Mouse (Mus musculus) kidney, postnatal 0 days (tissue): Measurements from ENCODE around the gene Tph1. TPM values are rescaled to one million over a fixed set of nuclear protein-coding genes. Genes with fewer than 3 reads are reported as not detected.

Source experiments
- ATAC-seq: fragments of 200-750 bp; cut with Nextera tagmentation; replicated peaks from 2 replicates; pipeline ENCODE4 v1.8.0; 2017; ENCODE audit warnings: low read depth, moderate number of reproducible peaks, moderate TSS enrichment, moderate library complexity; ENCODE audit not compliant: low FRiP score
- DNase-seq: peaks from one replicate; pipeline ENCODE4 v3.0.0-alpha.2; 2016; ENCODE audit warnings: low spot score
- H3K27ac ChIP-seq: fragments of 300-500 bp; sonication (generic); 2 replicates; pipeline ENCODE4 v1.5.1; 2014; ENCODE audit warnings: mild to moderate bottlenecking
- H3K27me3 ChIP-seq: fragments of 300-500 bp; sonication (generic); 2 replicates; pipeline ENCODE4 v1.6.1; 2014; ENCODE audit warnings: low read length, mixed read lengths; ENCODE audit not compliant: insufficient read depth
- H3K36me3 ChIP-seq: fragments of 300-500 bp; sonication (generic); 2 replicates; pipeline ENCODE4 v1.6.1; 2014; ENCODE audit warnings: low read length, mixed read lengths; ENCODE audit not compliant: insufficient read depth
- H3K4me1 ChIP-seq: fragments of 300-500 bp; sonication (generic); replicated peaks from 2 replicates; pipeline ENCODE4 v1.6.1; 2014; ENCODE audit warnings: antibody characterized with exemption, low read length, mixed read lengths; ENCODE audit not compliant: insufficient read depth
- H3K4me2 ChIP-seq: fragments of 300-500 bp; sonication (generic); 2 replicates; pipeline ENCODE4 v1.6.1; 2014; ENCODE audit warnings: mild to moderate bottlenecking, low read length, moderate library complexity, mixed read lengths
- H3K4me3 ChIP-seq: fragments of 300-500 bp; sonication (generic); replicated peaks from 2 replicates; pipeline ENCODE4 v1.5.1; 2014; ENCODE audit warnings: low read depth, low read length
- H3K9ac ChIP-seq: fragments of 300-500 bp; sonication (generic); 2 replicates; pipeline ENCODE4 v1.6.1; 2014; ENCODE audit warnings: low read depth, low read length
- H3K9me3 ChIP-seq: fragments of 300-500 bp; sonication (generic); replicated peaks from 2 replicates; pipeline ENCODE4 v1.6.1; 2016; ENCODE audit warnings: low read length, inconsistent platforms, mixed read lengths
- CTCF ChIP-seq: IDR thresholded peaks from 2 replicates; pipeline ENCODE4 v1.5.1; 2016; ENCODE audit warnings: antibody characterized with exemption, low read depth, mild to moderate bottlenecking, moderate library complexity
- WGBS: fragments of 180-500 bp; shearing (Covaris S2); extraction: QIAGEN DNeasy Blood & Tissue Kit; methylation state at CpG from one replicate; pipeline ENCODE4 v1.1.7; 2014; 5-methylcytosine and 5-hydroxymethylcytosine counted together
- polyA plus RNA-seq: library from polyadenylated mRNA; unstranded; fragments of >200 nt; fragmentation: Nextera tagmentation; extraction: Ambion mirVana; gene quantifications from 2 replicates; pipeline ENCODE4 v1.2.1, GENCODE M21; 2015

Gene Tph1
- polyA plus RNA-seq: 1.3 and 2.2 TPM in 2 replicates

DNA sequence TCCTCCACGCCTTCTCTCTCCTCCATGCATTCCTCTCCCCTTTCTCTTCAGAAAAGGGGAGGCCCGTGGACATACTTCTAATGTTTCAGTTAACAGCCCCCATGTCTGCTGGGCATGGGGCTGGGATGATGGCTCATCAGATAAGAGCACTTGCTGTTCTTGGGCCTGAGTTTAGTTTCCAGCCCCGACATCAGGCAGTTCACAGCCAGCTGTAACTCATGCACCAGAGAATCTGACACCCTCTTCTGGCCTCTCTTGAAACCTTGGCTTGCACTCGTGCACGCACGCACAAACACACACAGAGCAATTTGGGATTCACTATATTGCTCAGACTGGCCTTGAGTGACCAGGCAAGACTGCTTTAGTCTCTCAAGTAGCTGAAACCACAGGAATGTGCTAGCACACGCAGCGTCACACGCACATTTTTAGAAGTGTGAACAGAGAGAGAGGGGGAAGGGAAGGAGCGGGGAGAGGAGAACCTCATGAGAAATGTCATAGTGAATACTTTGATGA is at the start of gene Tph1:
Tph1 (minus strand) TSS at position 378 of the 513 bp plus-strand sequence.
- no peak for TF ChIP-seq CTCF
- H3K9me3 ChIP-seq: no peaks in the 10 kb centered on the region
- DNase-seq (peak; percentile 59), ATAC-seq (0 out of 2 replicates have a peak, but pooled peaks have one; percentile 40)
- H3K4me2 ChIP-seq: no peak within 1 kb of the TSS
- H3K27ac ChIP-seq: no peak within 1 kb of the TSS
- H3K4me1 ChIP-seq: 0 out of 2 replicates have a peak, but pooled peaks cover 3% of the 10 kb centered on the region
- no peak within 1 kb of the TSS for H3K4me3 ChIP-seq
- H3K36me3 ChIP-seq: no peaks in the 10 kb centered on the region
- H3K9ac ChIP-seq: no peak within 1 kb of the TSS
- H3K27me3 ChIP-seq: no peaks in the 10 kb centered on the region
- 24% methylated on average over 10 of the region's 10 CpGs for WGBS

DNA sequence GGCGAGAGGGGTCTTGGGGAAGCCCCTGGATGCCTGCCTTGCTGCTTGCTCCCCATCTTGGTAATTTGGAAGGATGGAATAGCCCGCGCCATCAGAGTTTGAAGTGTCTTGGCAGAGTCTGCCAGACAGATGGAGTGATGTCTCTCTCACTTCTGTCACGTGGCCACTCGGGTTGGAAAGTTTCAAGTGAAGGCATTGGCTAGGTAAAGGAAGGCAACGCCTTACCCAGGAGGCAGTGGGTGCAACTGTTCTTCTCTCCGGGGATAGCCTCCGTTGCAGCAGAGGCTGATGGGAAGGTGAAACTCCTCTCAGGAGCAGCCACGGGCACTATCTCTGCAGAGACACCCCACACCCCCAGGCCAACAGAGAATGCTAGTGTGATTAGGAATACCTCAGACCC is 48.1 kb upstream of the Tph1 start:
- H3K4me2 ChIP-seq: no peak overlapping the region
- no peak overlapping the region for H3K4me3 ChIP-seq
- no peaks in the 10 kb centered on the region for H3K36me3 ChIP-seq
- H3K9me3 ChIP-seq: no peaks in the 10 kb centered on the region
- ATAC-seq (no peak), DNase-seq (no peak)
- H3K27me3 ChIP-seq: no peaks in the 10 kb centered on the region
- no peak overlapping the region for H3K9ac ChIP-seq
- no peak overlapping the region for H3K27ac ChIP-seq
- 84% methylated on average over 9 of the region's 9 CpGs for WGBS
- H3K4me1 ChIP-seq: no peaks in the 10 kb centered on the region
- TF ChIP-seq CTCF: no peak

DNA sequence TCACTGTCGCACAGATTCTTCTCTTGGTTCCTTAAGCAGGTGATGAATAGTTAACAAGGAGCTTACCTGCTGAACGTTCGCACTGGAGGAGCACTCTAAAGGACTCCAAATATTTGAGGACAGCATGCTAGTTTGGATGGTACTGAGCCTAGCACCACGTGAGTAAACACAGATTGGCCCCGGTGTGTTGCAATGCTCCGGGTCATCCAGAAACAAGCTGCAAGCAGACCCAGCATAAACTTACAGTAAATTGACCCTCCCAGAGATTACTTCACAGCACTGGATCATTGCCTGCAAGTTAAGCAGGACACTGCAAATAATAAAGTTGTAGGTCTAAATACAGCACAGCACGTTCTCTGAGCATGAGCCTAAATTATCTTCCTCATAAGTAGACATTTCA is 47.2 kb upstream of the Tph1 start:
- TF ChIP-seq CTCF: no peak
- H3K27ac ChIP-seq: no peak overlapping the region
- H3K36me3 ChIP-seq: no peaks in the 10 kb centered on the region
- H3K27me3 ChIP-seq: no peaks in the 10 kb centered on the region
- H3K4me2 ChIP-seq: no peak overlapping the region
- 70% methylated on average over 7 of the region's 7 CpGs for WGBS
- no peak overlapping the region for H3K4me3 ChIP-seq
- DNase-seq: no peak
- no peak overlapping the region for H3K9ac ChIP-seq
- H3K4me1 ChIP-seq: no peaks in the 10 kb centered on the region
- no peak for ATAC-seq
- no peaks in the 10 kb centered on the region for H3K9me3 ChIP-seq

DNA sequence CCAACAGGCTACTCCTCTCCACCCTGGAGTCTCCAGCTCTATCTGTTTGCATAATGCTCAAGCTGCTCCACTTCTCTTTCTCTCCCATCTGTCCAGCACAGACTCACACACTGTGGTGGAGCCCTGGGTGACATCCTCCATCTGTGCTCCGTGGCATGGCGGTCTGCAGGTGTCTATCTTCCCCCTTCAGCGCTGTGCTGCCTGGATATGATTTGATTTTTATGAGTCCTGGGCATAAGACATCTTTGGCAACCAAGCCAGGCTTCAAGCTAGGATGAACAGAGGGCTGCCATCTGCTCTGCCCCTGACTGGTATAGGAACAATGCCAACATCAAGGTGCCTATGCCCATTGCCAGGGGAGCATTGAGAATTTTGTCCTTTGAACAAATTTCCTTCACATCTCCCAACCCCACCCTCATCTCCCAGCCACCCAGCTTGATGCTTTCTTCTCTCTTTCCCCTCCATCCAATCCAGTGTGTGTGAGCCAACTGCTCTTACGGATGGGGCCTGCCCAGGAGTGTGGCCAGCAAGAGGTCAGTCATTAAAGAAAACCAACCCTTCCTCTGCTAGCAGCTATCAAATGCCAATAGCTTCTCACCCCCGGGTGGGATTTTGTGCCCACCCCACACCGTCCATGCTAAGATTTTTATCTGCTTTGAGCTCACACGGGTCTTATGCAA is 46.4 kb upstream of the Tph1 start:
- Histone ChIP-seq H3K4me1 (no peaks in the 10 kb centered on the region), H3K27ac (no peak overlapping the region), H3K36me3 (no peaks in the 10 kb centered on the region), H3K27me3 (no peaks in the 10 kb centered on the region), H3K4me3 (no peak overlapping the region), H3K4me2 (no peak overlapping the region), H3K9me3 (no peaks in the 10 kb centered on the region), H3K9ac (no peak overlapping the region)
- DNase-seq (no peak), ATAC-seq (no peak)
- TF ChIP-seq CTCF: no peak
- WGBS: 78% methylated on average over 7 of the region's 7 CpGs

DNA sequence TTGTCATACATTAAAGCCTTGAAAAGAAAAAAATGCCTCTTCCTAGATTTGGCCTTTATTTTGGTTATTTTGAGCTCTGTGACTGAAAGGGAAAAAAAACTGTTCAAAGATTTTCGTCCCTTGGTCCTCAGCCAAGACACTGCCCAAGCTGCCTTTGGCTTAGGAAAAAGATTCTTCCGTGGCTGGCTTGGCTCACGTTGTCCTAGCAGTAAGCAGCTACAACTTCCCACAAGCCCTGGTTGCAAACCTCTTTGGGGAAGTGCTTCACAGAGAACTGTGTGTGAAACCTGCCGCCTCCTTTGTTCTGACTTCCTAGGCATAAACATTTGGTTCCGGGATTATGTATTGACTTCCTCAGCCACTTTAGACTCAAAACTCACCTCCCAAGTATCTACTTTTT is 44.6 kb upstream of the Tph1 start:
- H3K4me2 ChIP-seq: no peak overlapping the region
- no peaks in the 10 kb centered on the region for H3K9me3 ChIP-seq
- 38% methylated on average over 5 of the region's 5 CpGs for WGBS
- H3K36me3 ChIP-seq: no peaks in the 10 kb centered on the region
- no peaks in the 10 kb centered on the region for H3K27me3 ChIP-seq
- TF ChIP-seq CTCF: no peak
- H3K27ac ChIP-seq: no peak overlapping the region
- ATAC-seq (no peak), DNase-seq (no peak)
- H3K9ac ChIP-seq: no peak overlapping the region
- no peak overlapping the region for H3K4me3 ChIP-seq
- no peaks in the 10 kb centered on the region for H3K4me1 ChIP-seq

DNA sequence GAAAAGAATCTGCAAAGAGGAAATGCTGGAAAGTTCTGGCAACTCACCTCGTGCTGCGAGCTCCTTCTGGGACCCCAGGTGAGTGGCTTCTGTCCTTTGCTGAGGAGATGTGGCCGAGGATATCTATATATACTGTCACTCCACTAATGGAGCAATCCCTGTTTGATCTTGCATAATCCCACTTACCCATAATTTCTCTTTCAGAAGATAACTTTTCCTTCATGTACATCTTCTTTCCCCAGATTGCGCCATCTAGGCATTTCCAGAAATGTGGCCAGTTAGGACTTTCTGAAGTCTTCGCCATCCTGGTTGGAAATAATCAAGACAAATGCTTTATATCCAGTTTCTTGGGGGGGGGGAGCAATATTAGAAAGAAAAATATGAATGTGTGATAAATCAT is 43.3 kb upstream of the Tph1 start, which contains the start of gene Saa3:
Saa3 (minus strand) TSS at position 101 of the 400 bp plus-strand sequence.
- DNase-seq (no peak), ATAC-seq (no peak)
- Histone ChIP-seq H3K9me3 (no peaks in the 10 kb centered on the region), H3K4me2 (no peak within 1 kb of the TSS), H3K27ac (no peak within 1 kb of the TSS), H3K9ac (no peak within 1 kb of the TSS), H3K4me3 (no peak within 1 kb of the TSS), H3K27me3 (no peaks in the 10 kb centered on the region), H3K4me1 (no peaks in the 10 kb centered on the region), H3K36me3 (no peaks in the 10 kb centered on the region)
- WGBS: 86% methylated on average over 5 of the region's 5 CpGs
- TF ChIP-seq CTCF: no peak
